Mouse (Mus musculus) T-helper 2 cell (primary cell): ENCODE data around the gene B3galnt2.
"Not testable (repeated sequence)": the region's sequence is repeated elsewhere in the genome, so short reads cannot be mapped to it uniquely, and the experiment has no call there.

ENCODE experiments used
- in situ Hi-C: fragments of 300-600 bp; cut with MboI, MseI; formaldehyde crosslinking; loops from one replicate; pipeline ENCODE4 v1.15.1; 2025; ENCODE audit warnings: high pct_unique_total_duplicates

B3galnt2 gene

GRCm38 (mm10) chr13:14006056-14006455, 51.8 kb downstream of the B3galnt2 start:
- in situ Hi-C loops, result no loop called here

- in situ Hi-C loops, result no loop called here
These were observed 57.3 kb downstream of the B3galnt2 start for GRCm38 (mm10) chr13:14011454-14011995.

GRCm38 (mm10) chr13:14014001-14014400, 59.7 kb downstream of the B3galnt2 start:
- in situ Hi-C loops, result no loop called here

GRCm38 (mm10) chr13:14014540-14014939, 60.3 kb downstream of the B3galnt2 start:
- in situ Hi-C loops, result no loop called here

- in situ Hi-C loops, result no loop called here
These were observed 61.3 kb downstream of the B3galnt2 start for GRCm38 (mm10) chr13:14015609-14016008.

- in situ Hi-C loops, result no loop called here
These were observed 64.0 kb downstream of the B3galnt2 start for GRCm38 (mm10) chr13:14018283-14018682.

GRCm38 (mm10) chr13:14018852-14019251, 64.6 kb downstream of the B3galnt2 start:
- in situ Hi-C loops, result no loop called here

GRCm38 (mm10) chr13:14021417-14021816, 67.1 kb downstream of the B3galnt2 start:
- in situ Hi-C loops, result not testable (repeated sequence)

- in situ Hi-C loops, result no loop called here
These were observed 71.3 kb downstream of the B3galnt2 start for GRCm38 (mm10) chr13:14025554-14025953.

- in situ Hi-C loops, result no loop called here
These were observed 72.0 kb downstream of the B3galnt2 start for GRCm38 (mm10) chr13:14026154-14026820.

- in situ Hi-C loops, result no loop called here
These were observed 79.2 kb downstream of the B3galnt2 start for GRCm38 (mm10) chr13:14033309-14034072.

GRCm38 (mm10) chr13:14034073-14034348, 79.7 kb downstream of the B3galnt2 start:
- in situ Hi-C loops, result no loop called here

GRCm38 (mm10) chr13:14035352-14035751, 81.1 kb downstream of the B3galnt2 start:
- in situ Hi-C loops, result loop anchor here (5.0 kb wide), 1 partner anchor 83 kb away; the partner anchor contains the start of gene B3galnt2

- in situ Hi-C loops, result loop anchor here (5.0 kb wide), 1 partner anchor 84 kb away; the partner anchor contains the start of gene B3galnt2
These were observed 81.8 kb downstream of the B3galnt2 start for GRCm38 (mm10) chr13:14035875-14036630.

- in situ Hi-C loops, result loop anchor here (5.0 kb wide), 1 partner anchor 87 kb away; the partner anchor contains the start of gene B3galnt2
These were observed 84.6 kb downstream of the B3galnt2 start for GRCm38 (mm10) chr13:14038911-14039291.

GRCm38 (mm10) chr13:14039292-14039965, 85.2 kb downstream of the B3galnt2 start, which contains the start of gene Tbce:
Gene Tbce (minus strand): TSS chr13:14039638.
- in situ Hi-C loops, result loop anchor here (5.0 kb wide), 1 partner anchor 87 kb away; the partner anchor contains the start of gene B3galnt2

- in situ Hi-C loops, result no loop called here
These were observed 85.9 kb downstream of the B3galnt2 start for GRCm38 (mm10) chr13:14040186-14040585.

GRCm38 (mm10) chr13:14043851-14044250, 89.6 kb downstream of the B3galnt2 start:
- in situ Hi-C loops, result no loop called here

GRCm38 (mm10) chr13:14044521-14044920, 90.3 kb downstream of the B3galnt2 start:
- in situ Hi-C loops, result no loop called here
